Mouse (Mus musculus) heart, embryonic 16.5 days (tissue): ENCODE data around the gene Wsb2. TPM values are rescaled to one million over a fixed set of nuclear protein-coding genes. Genes with fewer than 3 reads are reported as not detected.
"Not testable (repeated sequence)": the region's sequence is repeated elsewhere in the genome, so short reads cannot be mapped to it uniquely, and the experiment has no call there.

ENCODE experiments used
- ATAC-seq: fragments of 200-750 bp; cut with Nextera tagmentation; replicated peaks from 2 replicates; pipeline ENCODE4 v1.8.0; 2017; ENCODE audit warnings: moderate number of reproducible peaks; ENCODE audit not compliant: insufficient read depth, low FRiP score; ENCODE audit errors: extremely low read depth
- H3K27ac ChIP-seq: fragments of 300-500 bp; sonication (generic); 2 replicates; pipeline ENCODE4 v1.5.1; 2014; ENCODE audit warnings: mild to moderate bottlenecking, low read length, control low read depth, moderate library complexity
- H3K27me3 ChIP-seq: fragments of 300-500 bp; sonication (generic); 2 replicates; pipeline ENCODE4 v1.6.1; 2014; ENCODE audit warnings: low read length, mixed read lengths; ENCODE audit not compliant: control insufficient read depth, insufficient read depth
- H3K36me3 ChIP-seq: fragments of 300-500 bp; sonication (generic); 2 replicates; pipeline ENCODE4 v1.6.1; 2014; ENCODE audit not compliant: control insufficient read depth, insufficient read depth
- H3K4me1 ChIP-seq: fragments of 300-500 bp; sonication (generic); 2 replicates; pipeline ENCODE4 v1.6.1; 2014; ENCODE audit warnings: low read length, mixed read lengths; ENCODE audit not compliant: control insufficient read depth, insufficient read depth
- H3K4me2 ChIP-seq: fragments of 300-500 bp; sonication (generic); 2 replicates; pipeline ENCODE4 v1.6.1; 2014; ENCODE audit warnings: low read depth, mild to moderate bottlenecking, control low read depth, low read length
- H3K4me3 ChIP-seq: fragments of 300-500 bp; sonication (generic); 2 replicates; pipeline ENCODE4 v1.5.1; 2014; ENCODE audit warnings: mild to moderate bottlenecking, control low read depth, low read length
- H3K9ac ChIP-seq: fragments of 300-500 bp; sonication (generic); 2 replicates; pipeline ENCODE4 v1.6.1; 2014; ENCODE audit warnings: low read length, control low read depth
- H3K9me3 ChIP-seq: fragments of 300-500 bp; sonication (generic); replicated peaks from 2 replicates; pipeline ENCODE4 v1.6.1; 2016; ENCODE audit warnings: low read length; ENCODE audit not compliant: control insufficient read depth
- WGBS: fragments of 180-500 bp; shearing (Covaris S2); extraction: QIAGEN DNeasy Blood & Tissue Kit; methylation state at CpG from one replicate; pipeline ENCODE4 v1.1.7; 2014; 5-methylcytosine and 5-hydroxymethylcytosine counted together
- polyA plus RNA-seq: library from polyadenylated mRNA; unstranded; fragments of >200 nt; fragmentation: Nextera tagmentation; extraction: Ambion mirVana; gene quantifications from 2 replicates; pipeline ENCODE4 v1.2.1, GENCODE M21; 2015

Gene Wsb2
- polyA plus RNA-seq, 1 experiment from 2014 or later: 75.1 TPM

DNA sequence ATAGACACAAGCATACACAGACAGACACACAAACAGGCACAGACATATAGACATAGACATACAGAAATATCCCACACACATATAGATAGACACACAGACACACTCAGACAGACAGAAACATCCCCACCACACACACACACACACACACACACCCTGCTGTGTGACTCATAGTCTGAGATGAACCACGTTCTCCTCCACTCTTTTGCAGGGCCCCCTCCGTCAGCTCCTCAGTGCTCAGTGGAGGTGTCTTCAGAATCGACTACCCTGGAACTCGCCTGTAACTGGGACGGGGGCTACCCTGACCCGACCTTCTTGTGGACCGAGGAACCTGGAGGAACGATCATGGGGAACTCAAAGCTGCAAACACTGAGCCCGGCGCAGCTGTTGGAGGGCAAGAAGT, 19.1 kb upstream of the Wsb2 start:
- Histone ChIP-seq H3K4me1 (no peaks in the 10 kb centered on the region), H3K9ac (no peak overlapping the region), H3K4me3 (no peak overlapping the region), H3K27me3 (no peaks in the 10 kb centered on the region), H3K9me3 (peaks cover 2% of the 10 kb centered on the region; the same call in 1 of the 2 replicates), H3K4me2 (no peak overlapping the region), H3K27ac (no peak overlapping the region), H3K36me3 (peaks cover 29% of the 10 kb centered on the region)
- 85% methylated on average over 10 of the region's 10 CpGs for WGBS
- no peak for ATAC-seq

DNA sequence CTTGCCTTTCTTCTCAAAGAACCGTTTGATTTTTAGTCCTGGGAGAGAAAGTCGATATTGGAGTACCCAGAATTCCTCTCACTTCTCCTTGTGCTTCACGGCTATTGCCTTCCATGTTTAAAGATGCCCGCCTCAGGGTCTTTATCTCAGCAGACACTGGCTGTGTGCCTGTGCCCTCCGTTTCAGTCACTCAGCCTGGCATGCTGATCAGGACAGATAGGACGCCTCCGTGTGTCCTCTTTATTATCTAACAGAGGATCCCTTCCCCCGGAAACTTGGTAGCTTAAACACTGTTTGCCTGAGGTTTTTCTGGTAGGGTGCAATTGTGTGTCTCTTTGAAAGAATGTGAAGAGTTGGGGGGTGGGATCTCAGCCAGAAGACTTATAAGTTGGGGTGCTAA, 18.6 kb upstream of the Wsb2 start:
- peaks cover 29% of the 10 kb centered on the region for H3K36me3 ChIP-seq
- H3K4me2 ChIP-seq: no peak overlapping the region
- no peak overlapping the region for H3K27ac ChIP-seq
- no peaks in the 10 kb centered on the region for H3K27me3 ChIP-seq
- 79% methylated on average over 8 of the region's 8 CpGs for WGBS
- peaks cover 2% of the 10 kb centered on the region; the same call in 1 of the 2 replicates for H3K9me3 ChIP-seq
- no peak overlapping the region for H3K9ac ChIP-seq
- no peak for ATAC-seq
- no peaks in the 10 kb centered on the region for H3K4me1 ChIP-seq
- no peak overlapping the region for H3K4me3 ChIP-seq

DNA sequence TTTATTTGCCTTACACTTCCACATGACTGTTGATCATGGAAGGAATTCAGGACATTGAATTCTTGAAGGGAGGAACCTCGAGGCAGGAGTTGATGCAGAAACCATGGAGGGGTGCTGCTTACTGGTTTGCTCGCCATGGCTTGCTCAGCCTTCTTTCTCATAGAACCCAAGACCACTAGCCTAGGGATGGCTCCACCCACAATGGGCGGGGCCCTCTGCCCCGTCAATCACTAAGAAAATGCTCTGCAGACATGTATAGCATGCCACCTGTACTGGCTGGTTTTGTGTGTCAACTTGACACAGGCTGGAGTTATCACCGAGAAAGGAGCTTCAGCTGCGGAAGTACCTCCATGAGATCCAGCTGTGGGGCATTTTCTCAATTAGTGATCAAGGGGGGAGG, 17.0 kb upstream of the Wsb2 start:
- H3K27ac ChIP-seq: no peak overlapping the region
- WGBS: 77% methylated on average over 6 of the region's 6 CpGs
- H3K36me3 ChIP-seq: peaks cover 28% of the 10 kb centered on the region
- ATAC-seq: no peak
- H3K9ac ChIP-seq: no peak overlapping the region
- H3K4me2 ChIP-seq: no peak overlapping the region
- H3K9me3 ChIP-seq: peaks cover 2% of the 10 kb centered on the region; the same call in 1 of the 2 replicates
- no peak overlapping the region for H3K4me3 ChIP-seq
- no peaks in the 10 kb centered on the region for H3K27me3 ChIP-seq
- H3K4me1 ChIP-seq: no peaks in the 10 kb centered on the region

DNA sequence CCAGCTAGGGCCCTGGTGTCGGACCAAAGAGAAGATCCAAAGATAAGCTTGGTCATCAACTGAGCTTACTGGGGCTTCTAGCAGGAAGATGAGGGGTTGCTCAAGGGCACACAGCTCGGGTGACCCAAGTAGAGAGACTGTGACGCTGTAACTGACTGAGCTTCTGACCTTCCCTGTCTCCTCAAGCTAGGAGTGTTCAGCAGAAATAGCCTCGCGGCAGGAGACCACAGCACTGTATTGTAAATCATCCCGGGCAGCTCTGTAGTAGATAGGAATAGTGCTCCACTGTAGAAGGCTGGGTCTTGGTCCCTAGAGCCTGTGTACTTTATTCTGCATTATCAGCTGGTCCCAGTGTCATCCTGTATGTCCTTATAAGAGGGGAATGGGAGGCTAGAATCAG, 15.2 kb upstream of the Wsb2 start:
- Histone ChIP-seq H3K27ac (no peak overlapping the region), H3K36me3 (peaks cover 20% of the 10 kb centered on the region), H3K27me3 (no peaks in the 10 kb centered on the region), H3K4me3 (no peak overlapping the region), H3K9ac (no peak overlapping the region), H3K4me2 (no peak overlapping the region), H3K4me1 (no peaks in the 10 kb centered on the region), H3K9me3 (peaks cover under 1% of the 10 kb centered on the region; the same call in 1 of the 2 replicates)
- no peak for ATAC-seq
- WGBS: 66% methylated on average over 6 of the region's 6 CpGs

DNA sequence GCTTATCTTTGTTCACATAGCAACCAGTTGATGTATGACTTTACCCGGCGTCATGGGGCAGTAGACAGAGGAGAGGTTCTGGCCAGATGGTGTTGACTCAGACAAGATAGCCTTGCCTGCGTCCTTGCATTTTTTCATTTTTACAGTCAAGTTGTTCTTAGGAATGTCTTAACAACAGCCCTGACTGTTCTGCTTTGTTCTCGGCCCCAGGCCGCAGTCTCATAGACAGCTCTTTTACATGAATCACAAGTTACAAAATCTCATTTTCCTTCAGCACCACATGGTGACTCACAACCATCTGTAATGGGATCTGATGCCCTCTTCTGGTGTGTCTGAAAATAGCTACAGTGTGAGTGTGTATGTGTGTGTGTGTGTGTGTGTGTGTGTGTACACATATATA, 12.6 kb upstream of the Wsb2 start:
- not testable (repeated sequence) for ATAC-seq, H3K4me2 ChIP-seq, H3K27me3 ChIP-seq, H3K4me3 ChIP-seq, H3K9me3 ChIP-seq, H3K27ac ChIP-seq, H3K4me1 ChIP-seq, H3K9ac ChIP-seq
- peaks cover 10% of the 10 kb centered on the region for H3K36me3 ChIP-seq
- 85% methylated on average over 5 of the region's 5 CpGs for WGBS

DNA sequence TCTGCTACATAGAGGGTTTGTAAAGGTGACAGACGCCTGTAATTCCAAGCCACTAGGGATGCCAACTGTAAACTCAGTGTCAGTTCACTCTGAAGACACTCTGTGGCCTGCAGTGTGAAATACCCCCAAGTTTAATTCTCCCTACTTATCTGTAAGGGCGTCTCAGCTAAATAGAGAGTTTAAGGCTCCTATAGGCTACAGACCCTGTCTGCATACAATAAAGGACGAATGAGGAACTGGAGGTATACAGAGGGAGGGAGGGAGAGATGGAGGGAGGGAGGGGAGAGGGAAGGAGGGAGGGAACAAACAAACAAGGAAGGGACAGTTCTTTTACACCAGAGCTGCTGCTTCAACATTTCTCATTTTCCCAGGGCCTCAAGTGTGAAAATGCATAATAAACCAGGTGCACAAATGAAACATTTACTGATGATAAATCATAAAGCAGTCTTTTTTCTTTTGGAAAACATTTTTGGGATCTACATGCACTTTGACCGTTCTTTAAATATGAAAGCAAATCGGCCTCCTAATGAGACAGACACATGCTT, 11.6 kb upstream of the Wsb2 start:
- 81% methylated on average over 5 of the region's 5 CpGs for WGBS
- no peak overlapping the region for H3K4me3 ChIP-seq
- no peaks in the 10 kb centered on the region for H3K27me3 ChIP-seq
- no peak overlapping the region for H3K4me2 ChIP-seq
- no peaks in the 10 kb centered on the region for H3K9me3 ChIP-seq
- H3K9ac ChIP-seq: no peak overlapping the region
- no peak for ATAC-seq
- no peak overlapping the region for H3K27ac ChIP-seq
- no peaks in the 10 kb centered on the region for H3K4me1 ChIP-seq
- H3K36me3 ChIP-seq: peaks cover 6% of the 10 kb centered on the region; the same call in 1 of the 2 replicates

DNA sequence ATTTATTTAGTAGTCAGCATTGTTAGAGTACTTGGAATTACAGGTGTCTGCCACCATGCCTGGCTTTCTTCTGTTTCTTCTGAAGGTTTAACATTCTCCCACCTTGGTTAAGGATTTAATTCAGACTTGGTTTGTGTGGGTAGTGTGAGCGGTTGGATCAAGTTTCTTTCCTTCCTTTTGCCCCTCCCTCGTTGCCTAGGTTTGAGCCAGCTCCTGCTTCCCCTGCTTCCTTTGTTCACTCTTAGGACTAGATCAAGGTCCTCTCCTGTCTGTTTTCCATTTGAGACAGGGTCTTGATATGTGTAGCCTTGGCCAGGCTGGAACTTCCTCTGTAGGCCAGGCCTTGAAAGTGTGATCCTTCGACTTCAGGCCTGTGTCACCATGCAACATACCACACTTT, 10.8 kb upstream of the Wsb2 start:
- 56% methylated on average over 3 of the region's 3 CpGs for WGBS
- Histone ChIP-seq H3K27me3 (no peaks in the 10 kb centered on the region), H3K4me3 (no peak overlapping the region), H3K4me2 (no peak overlapping the region), H3K36me3 (peaks cover 6% of the 10 kb centered on the region; the same call in 1 of the 2 replicates), H3K27ac (no peak overlapping the region), H3K9me3 (no peaks in the 10 kb centered on the region), H3K4me1 (no peaks in the 10 kb centered on the region), H3K9ac (no peak overlapping the region)
- no peak for ATAC-seq

DNA sequence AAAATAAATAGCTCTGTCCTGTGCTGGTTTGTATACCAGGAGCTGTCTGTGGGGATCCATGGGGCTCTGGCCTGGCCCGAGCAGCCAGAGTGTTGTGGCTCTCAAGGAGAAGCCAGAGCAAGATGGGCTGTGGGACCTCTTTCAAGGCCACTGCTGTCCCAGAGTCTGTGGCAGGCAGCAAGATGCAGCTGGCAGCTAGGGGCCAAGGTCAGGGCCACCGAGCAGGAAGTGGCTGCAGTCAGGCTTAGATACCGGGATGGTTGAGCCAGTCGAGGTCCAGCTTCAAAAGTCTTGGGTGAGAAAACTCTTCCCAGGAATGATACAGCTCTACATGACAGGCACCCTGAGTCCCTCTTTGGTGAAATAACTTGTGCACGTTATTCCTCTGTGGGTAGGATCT, 10.1 kb upstream of the Wsb2 start:
- Histone ChIP-seq H3K27me3 (no peaks in the 10 kb centered on the region), H3K36me3 (peaks cover 6% of the 10 kb centered on the region; the same call in 1 of the 2 replicates), H3K9me3 (no peaks in the 10 kb centered on the region), H3K4me2 (no peak overlapping the region), H3K27ac (no peak overlapping the region), H3K9ac (no peak overlapping the region), H3K4me3 (no peak overlapping the region), H3K4me1 (no peaks in the 10 kb centered on the region)
- 66% methylated on average over 5 of the region's 5 CpGs for WGBS
- ATAC-seq: no peak

DNA sequence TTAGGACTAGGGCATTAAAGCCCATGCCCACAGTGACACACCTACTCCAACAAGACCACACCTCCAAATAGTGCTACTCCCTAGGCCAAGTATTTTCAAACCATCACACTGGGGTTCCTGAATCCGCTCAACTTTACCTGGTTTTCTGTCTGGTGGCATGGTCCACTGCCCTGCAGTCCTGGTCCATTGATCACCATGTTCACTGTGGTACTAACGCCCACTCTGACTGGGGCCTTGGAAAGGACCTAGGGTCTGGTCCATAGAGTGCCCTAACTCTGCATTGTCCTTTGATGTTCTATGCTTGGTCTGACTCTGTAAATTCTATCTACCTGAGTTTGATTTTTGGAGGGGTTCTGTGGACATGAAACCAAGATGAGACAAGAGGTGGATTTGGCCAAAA, 9.3 kb upstream of the Wsb2 start:
- no peaks in the 10 kb centered on the region for H3K27me3 ChIP-seq
- no peak overlapping the region for H3K4me3 ChIP-seq
- H3K9ac ChIP-seq: no peak overlapping the region
- ATAC-seq: no peak
- H3K9me3 ChIP-seq: no peaks in the 10 kb centered on the region
- H3K36me3 ChIP-seq: peaks cover 6% of the 10 kb centered on the region; the same call in 1 of the 2 replicates
- H3K4me1 ChIP-seq: no peaks in the 10 kb centered on the region
- H3K27ac ChIP-seq: no peak overlapping the region
- H3K4me2 ChIP-seq: no peak overlapping the region
- WGBS: 93% methylated on average over 2 of the region's 2 CpGs
